Mouse (Mus musculus): Measurements from ENCODE around the gene Pla2g6.

The Pla2g6 gene

DNA sequence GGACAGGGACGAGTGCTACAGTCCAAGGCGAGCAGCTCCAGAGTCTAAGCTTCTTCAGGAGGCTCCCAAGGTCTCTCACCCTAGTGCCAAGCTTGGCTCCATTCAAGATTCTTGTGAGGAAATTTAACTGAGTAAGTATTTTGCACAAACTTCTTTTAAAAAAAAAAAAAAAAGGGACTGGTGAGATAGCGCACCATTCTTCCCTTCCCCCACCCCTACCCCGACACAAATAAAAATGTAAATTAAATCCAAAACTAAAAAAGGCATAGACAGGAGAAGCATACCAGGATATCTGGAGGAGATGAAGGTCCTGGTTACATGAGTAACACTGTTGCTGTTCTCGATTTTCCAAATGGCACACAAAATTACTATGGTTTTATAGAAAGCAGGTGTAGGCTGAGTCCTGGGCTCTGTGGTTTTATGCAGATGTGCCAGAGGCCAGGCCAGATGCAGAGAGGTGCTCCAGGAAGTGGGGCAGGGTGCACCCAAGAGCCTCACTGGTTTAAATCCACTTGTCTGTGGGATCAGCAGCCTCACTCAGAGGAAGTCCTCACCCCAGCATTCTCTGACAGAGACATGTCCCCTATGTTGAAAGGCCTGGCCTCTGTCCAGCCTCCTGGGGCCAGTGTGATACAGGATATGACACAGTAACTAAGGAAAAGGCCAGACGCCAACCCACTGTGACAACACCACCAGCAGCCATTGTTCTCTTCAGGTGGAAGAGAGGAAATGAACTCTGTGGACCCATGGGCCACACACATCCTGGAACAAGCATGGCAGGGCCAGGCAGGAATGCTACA, 5.0 kb downstream of the Pla2g6 start:
- DNase-seq (ENCODE audit: low read depth, low spot score) = no peak

- no peak for DNase-seq (ENCODE audit: low read depth, low spot score)
Observed at GRCm38 (mm10) chr15:79322281-79322990, 5.8 kb downstream of the Pla2g6 start.

DNA sequence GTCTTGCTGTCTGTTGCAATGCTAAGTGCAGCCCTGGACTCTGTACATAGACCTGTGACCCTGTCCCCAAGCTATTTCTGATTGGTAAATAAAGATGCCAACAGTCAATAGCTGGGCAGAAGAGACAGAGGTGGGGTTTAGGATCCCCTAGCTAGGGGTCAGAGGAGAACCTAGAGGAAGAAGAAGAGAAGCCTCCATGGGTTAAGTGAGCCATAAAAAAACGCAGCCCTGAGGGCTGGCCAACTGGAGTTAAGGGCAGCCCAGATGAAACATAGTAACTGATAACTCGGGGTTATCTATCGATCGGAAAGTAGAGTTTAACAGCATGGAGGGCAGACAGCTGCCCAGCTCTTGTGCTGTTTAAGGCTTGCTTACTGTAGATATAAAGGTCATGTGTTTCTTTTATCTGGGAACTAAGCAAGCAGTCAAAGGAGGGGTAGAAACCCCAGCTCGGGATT, 6.4 kb downstream of the Pla2g6 start:
- no peak for DNase-seq (ENCODE audit: low read depth, low spot score)

DNA sequence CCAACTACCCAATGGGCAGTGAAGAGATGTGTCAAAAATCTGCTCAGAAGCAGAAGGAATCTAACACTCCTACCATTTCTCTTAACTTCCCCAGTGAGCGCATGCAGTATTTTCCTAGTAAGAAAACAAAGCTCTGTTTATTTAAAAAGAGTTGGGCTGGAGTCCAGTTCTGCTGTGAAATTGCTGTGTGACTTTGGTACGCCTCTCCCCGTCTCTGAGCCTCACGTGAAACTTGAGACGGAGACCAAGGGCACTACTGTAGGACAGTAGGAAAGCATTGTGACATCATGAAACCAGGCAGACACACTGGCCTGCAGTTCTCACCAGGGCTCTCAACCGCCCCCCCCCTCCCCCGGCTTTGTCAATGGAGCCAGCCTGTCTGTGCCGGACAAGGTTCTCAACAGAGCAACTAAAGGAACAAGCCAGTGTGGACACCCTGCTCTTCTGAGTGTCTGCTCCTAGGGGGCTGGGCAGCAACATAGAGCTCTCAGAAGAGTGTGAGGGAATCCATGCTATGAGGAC, 14.3 kb downstream of the Pla2g6 start:
- DNase-seq (ENCODE audit: low read depth, low spot score) = no peak

GRCm38 (mm10) chr15:79307861-79308260, 20.3 kb downstream of the Pla2g6 start:
- no peak for DNase-seq (ENCODE audit: low read depth, low spot score)

- DNase-seq (ENCODE audit: low read depth, low spot score) = no peak
Observed at GRCm38 (mm10) chr15:79306043-79306637, 22.1 kb downstream of the Pla2g6 start.

DNA sequence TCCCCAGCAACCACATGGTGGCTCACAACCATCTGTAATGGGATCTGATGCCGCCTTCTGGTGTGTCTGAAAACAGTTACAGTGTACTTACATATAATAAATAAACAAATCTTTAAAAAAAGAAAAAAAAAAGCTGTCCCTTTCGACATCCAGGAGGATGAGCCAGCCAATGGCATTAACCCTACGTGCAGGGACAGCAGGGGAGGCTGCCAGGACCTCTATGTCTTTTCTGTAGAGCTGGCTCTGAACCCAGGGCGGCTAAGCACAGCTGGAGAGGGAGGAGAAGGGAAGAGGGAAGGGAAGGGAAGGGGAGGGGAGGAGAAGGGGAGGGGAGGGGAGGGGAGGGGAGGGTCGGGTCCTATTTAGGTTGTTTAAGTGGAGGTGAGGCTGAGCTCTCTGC, 23.4 kb downstream of the Pla2g6 start:
- no peak for DNase-seq (ENCODE audit: low read depth, low spot score)

GRCm38 (mm10) chr15:79303725-79304124, 24.5 kb downstream of the Pla2g6 start:
- DNase-seq (ENCODE audit: low read depth, low spot score) = no peak

- DNase-seq (ENCODE audit: low read depth, low spot score) = no peak
Observed at GRCm38 (mm10) chr15:79299563-79300155, 28.5 kb downstream of the Pla2g6 start.

DNA sequence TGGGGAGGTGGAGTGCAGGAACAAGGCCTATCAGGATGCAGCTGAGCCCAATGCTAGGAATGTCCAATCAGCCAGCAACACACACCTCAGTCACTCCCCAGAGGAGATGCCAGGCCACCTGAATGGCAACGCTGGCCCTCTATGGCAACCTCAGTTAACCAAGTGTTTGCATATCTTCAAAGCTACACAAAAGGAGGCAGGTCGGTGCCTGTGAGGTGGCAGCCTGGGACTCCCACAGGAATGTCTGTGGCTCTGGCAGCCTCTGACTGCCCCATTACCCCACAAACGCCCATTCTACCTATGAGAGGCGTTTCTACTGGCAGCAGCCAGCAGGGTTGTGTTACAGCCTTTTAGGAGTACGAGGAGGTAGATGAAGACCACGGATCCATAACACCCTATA, 29.6 kb downstream of the Pla2g6 start:
- DNase-seq (ENCODE audit: low read depth, low spot score) = no peak

- DNase-seq (ENCODE audit: low read depth, low spot score) = no peak
Observed at GRCm38 (mm10) chr15:79292779-79293178, 35.4 kb downstream of the Pla2g6 start.

DNA sequence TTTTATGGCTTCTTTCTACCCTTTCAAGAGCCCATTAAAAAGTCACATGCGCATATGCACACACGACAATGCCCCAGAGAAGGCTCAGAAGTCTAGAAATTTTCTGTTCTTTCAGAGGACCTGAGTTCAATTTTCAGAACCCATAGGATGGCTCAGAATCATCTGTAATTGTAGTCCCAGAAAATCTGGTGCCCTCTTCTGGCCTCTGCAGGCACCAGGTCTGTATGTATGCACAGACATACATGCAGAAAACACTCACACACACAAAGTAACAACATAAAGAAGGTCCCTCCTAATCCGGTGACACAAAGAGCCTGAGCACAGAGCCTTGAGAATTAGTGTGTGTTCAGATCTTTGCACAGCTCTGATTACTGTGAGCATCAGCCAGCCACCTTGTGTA, 37.9 kb downstream of the Pla2g6 start:
- no peak for DNase-seq (ENCODE audit: low read depth, low spot score)

DNA sequence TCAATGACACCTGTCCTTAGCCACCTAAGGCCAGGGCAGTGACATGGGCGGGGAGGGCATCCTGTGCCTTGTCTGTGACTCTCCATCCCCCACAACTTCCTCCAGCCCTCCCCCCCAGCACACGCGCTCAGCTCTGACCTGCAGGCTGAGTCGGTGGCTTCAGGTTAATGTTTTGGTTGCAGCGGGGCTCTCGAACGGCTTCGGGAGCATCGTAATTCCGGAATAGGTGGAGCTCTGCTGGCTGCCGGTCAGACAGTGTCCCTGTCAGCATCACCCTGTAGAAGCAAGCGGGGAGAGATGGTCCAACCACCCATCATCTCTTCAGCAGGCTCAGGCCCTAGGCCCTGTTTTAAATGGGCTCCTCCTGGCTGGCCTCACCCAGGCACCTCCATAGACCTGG, 38.7 kb downstream of the Pla2g6 start:
- DNase-seq (ENCODE audit: low read depth, low spot score) = no peak

DNA sequence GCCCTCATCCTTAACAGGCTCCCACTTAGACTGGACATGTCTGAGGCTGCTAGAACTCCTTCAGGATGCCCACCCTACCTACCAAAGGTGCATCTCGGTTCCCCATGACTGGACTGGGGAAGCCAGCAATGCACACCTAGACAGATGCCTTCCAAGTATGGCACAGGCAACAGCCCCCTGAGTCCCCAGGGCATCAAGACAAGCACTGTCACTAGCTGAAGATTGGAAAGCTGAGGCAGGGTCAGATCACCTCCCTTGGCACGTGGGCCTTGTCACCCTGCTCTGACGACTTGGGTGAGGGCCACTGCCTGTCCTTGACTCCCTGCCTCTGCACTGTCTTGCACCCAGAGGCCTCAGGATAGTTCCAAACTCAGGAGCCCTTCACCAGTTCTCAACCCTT, 39.8 kb downstream of the Pla2g6 start:
- DNase-seq (ENCODE audit: low read depth, low spot score) = no peak

GRCm38 (mm10) chr15:79287091-79287490, 41.1 kb downstream of the Pla2g6 start:
- no peak for DNase-seq (ENCODE audit: low read depth, low spot score)

DNA sequence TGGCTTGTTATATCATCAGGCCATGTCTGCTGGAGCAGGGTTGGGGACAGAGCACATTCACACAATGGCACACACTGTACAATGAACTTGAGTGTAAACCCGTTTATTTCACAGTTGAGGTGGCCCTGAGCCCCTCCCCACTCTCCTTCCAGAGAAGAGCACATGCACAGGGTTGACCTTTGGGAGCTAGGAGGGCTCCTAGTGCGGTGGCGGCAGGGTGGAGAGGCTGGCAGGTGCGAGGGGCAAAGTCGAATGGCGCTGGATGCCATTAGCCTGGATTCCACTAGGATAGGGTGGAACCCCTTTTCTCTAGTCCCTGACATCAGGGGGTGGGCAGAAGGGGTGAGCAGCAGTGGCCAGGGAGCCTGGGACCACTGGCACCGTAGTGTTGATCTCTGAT, 42.0 kb downstream of the Pla2g6 start:
- DNase-seq (ENCODE audit: low read depth, low spot score) = no peak

DNA sequence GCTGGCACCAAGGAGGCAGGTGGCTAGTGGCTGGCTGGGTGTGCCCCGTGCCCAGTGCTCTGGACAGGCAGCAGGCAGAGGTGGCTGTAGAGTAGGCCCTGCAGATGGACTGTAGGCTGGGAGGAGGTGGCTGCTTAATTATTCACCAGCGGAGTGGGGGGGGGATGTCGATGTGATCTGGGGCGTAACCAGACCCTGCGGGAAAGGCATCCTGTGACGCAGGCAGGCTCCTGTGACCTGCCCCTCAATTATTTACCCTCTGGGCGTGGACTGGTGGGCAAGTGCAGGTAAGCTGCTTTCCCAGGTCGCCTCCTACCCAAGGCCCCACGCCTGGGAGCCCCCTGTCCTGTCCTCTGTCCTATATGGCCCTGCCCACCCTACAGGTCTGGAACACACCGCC, 42.8 kb downstream of the Pla2g6 start, which contains the start of gene Baiap2l2:
Gene Baiap2l2 (minus strand): TSS at position 139 of the 400 bp plus-strand sequence.
- no peak for DNase-seq (ENCODE audit: low read depth, low spot score)

- DNase-seq (ENCODE audit: low read depth, low spot score) = no peak
Observed at GRCm38 (mm10) chr15:79283371-79283770, 44.8 kb downstream of the Pla2g6 start.

GRCm38 (mm10) chr15:79282434-79282833, 45.8 kb downstream of the Pla2g6 start:
- DNase-seq (ENCODE audit: low read depth, low spot score) = no peak

GRCm38 (mm10) chr15:79281389-79281788, 46.8 kb downstream of the Pla2g6 start:
- no peak for DNase-seq (ENCODE audit: low read depth, low spot score)

DNA sequence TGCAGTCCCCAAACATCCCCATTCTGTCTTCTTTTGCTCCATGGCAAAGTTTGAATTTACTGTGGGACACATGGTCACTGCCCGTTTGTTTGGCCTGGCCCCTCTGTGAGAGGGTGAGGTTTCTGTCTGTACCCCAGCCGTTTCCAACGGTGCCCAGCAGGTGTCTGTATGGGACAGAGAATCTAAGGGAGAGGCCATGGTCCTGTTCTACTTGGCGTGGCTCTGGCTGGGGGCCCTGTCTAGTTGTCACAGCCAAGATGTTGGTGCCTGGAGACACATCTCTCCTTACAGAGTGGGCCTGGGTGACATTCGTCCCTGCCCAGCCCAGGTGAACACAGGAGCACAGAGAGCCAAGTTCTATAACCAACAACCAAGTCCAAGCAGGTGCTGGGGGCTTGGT, 47.3 kb downstream of the Pla2g6 start:
- no peak for DNase-seq (ENCODE audit: low read depth, low spot score)

DNA sequence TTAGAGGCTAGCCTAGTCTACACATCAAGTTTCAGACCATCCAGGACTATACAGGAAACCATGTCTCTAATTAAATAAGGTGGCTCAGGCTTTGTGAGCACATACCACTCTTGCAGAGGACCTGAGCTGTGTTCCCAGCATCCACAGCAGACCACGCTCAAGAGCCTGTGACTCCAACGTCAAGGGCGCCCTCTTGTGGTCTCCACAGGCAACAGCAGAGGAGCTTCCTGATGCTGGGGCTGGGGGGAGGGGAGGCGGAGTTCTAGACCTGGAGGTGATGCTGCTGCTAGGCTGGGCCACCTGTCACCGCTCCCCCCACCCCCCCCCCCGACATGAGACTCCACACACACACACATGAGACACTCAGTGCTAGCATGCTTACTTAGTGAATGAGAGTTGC, 48.0 kb downstream of the Pla2g6 start:
- no peak for DNase-seq (ENCODE audit: low read depth, low spot score)

Data from telencephalon, adult 2 months (tissue).